Mouse (Mus musculus) limb, embryonic 12.5 days (tissue): ENCODE measurements around the gene Fhdc1. TPM values are rescaled to one million over a fixed set of nuclear protein-coding genes. Genes with fewer than 3 reads are reported as not detected.

Experiments
- ATAC-seq: fragments of 200-750 bp; cut with Nextera tagmentation; 2 replicates; pipeline ENCODE4 v1.8.0; 2017; ENCODE audit warnings: low read depth, moderate TSS enrichment; ENCODE audit not compliant: insufficient number of reproducible peaks, insufficient read depth, low FRiP score, low TSS enrichment
- H3K27ac ChIP-seq: fragments of 300-500 bp; sonication (generic); 2 replicates; pipeline ENCODE4 v1.5.1; 2016; ENCODE audit warnings: mild to moderate bottlenecking, moderate library complexity
- H3K27me3 ChIP-seq: fragments of 300-500 bp; sonication (generic); 2 replicates; pipeline ENCODE4 v1.6.1; 2016; ENCODE audit warnings: mild to moderate bottlenecking, moderate library complexity
- H3K36me3 ChIP-seq: fragments of 300-500 bp; sonication (generic); 2 replicates; pipeline ENCODE4 v1.6.1; 2016; ENCODE audit warnings: mild to moderate bottlenecking, moderate library complexity
- H3K4me1 ChIP-seq: fragments of 300-500 bp; sonication (generic); replicated peaks from 2 replicates; pipeline ENCODE4 v1.6.1; 2016
- H3K4me2 ChIP-seq: fragments of 300-500 bp; sonication (generic); 2 replicates; pipeline ENCODE4 v1.6.1; 2016; ENCODE audit warnings: mild to moderate bottlenecking, moderate library complexity
- H3K4me3 ChIP-seq: fragments of 300-500 bp; sonication (generic); replicated peaks from 2 replicates; pipeline ENCODE4 v1.5.1; 2016; ENCODE audit warnings: mild to moderate bottlenecking
- H3K9ac ChIP-seq: fragments of 300-500 bp; sonication (generic); replicated peaks from 2 replicates; pipeline ENCODE4 v1.6.1; 2016; ENCODE audit warnings: mild to moderate bottlenecking, moderate library complexity
- H3K9me3 ChIP-seq: fragments of 300-500 bp; sonication (generic); 2 replicates; pipeline ENCODE4 v1.6.1; 2016; ENCODE audit warnings: mild to moderate bottlenecking, moderate library complexity
- WGBS: fragments of 180-500 bp; shearing (Covaris S2); methylation state at CpG from one replicate; pipeline ENCODE4 v1.1.7; 2016; 5-methylcytosine and 5-hydroxymethylcytosine counted together
- polyA plus RNA-seq: library from polyadenylated mRNA; unstranded; fragments of >200 nt; fragmentation: Nextera tagmentation; extraction: Ambion mirVana; gene quantifications from 2 replicates; pipeline ENCODE4 v1.2.1, GENCODE M21; 2016

The Fhdc1 gene
- polyA plus RNA-seq, 1 experiment from 2014 or later: 5.5 TPM

GRCm38 (mm10) chr3:84431257-84431656 is 49.0 kb downstream of the Fhdc1 start:
- Histone ChIP-seq H3K36me3 (no peaks in the 10 kb centered on the region), H3K4me1 (peaks cover 48% of the 10 kb centered on the region), H3K27ac (no peak overlapping the region), H3K27me3 (no peaks in the 10 kb centered on the region), H3K4me2 (no peak overlapping the region), H3K9ac (no peak overlapping the region), H3K9me3 (no peaks in the 10 kb centered on the region), H3K4me3 (no peak overlapping the region)
- ATAC-seq: no peak
- WGBS: 76% methylated on average over 5 of the region's 5 CpGs

GRCm38 (mm10) chr3:84430152-84430551 is 50.1 kb downstream of the Fhdc1 start:
- 42% methylated on average over 2 of the region's 2 CpGs for WGBS
- H3K27me3 ChIP-seq: no peaks in the 10 kb centered on the region
- H3K9ac ChIP-seq: no peak overlapping the region
- no peaks in the 10 kb centered on the region for H3K36me3 ChIP-seq
- H3K4me3 ChIP-seq: no peak overlapping the region
- no peak overlapping the region for H3K4me2 ChIP-seq
- no peak for ATAC-seq
- H3K4me1 ChIP-seq: peaks cover 38% of the 10 kb centered on the region
- no peak overlapping the region for H3K27ac ChIP-seq
- no peaks in the 10 kb centered on the region for H3K9me3 ChIP-seq

- Histone ChIP-seq H3K36me3 (no peaks in the 10 kb centered on the region), H3K4me3 (no peak overlapping the region), H3K4me2 (no peak overlapping the region), H3K27me3 (no peaks in the 10 kb centered on the region), H3K9ac (no peak overlapping the region), H3K27ac (no peak overlapping the region), H3K9me3 (no peaks in the 10 kb centered on the region), H3K4me1 (peaks cover 29% of the 10 kb centered on the region)
- 91% methylated on average over 12 of the region's 12 CpGs for WGBS
- ATAC-seq: no peak
These were observed 51.1 kb downstream of the Fhdc1 start for GRCm38 (mm10) chr3:84428994-84429725.

- no peaks in the 10 kb centered on the region for H3K36me3 ChIP-seq
- H3K27me3 ChIP-seq: no peaks in the 10 kb centered on the region
- H3K9me3 ChIP-seq: no peaks in the 10 kb centered on the region
- H3K9ac ChIP-seq: no peak overlapping the region
- H3K27ac ChIP-seq: no peak overlapping the region
- no peak for ATAC-seq
- WGBS: 86% methylated on average over 5 of the region's 5 CpGs
- H3K4me2 ChIP-seq: no peak overlapping the region
- H3K4me3 ChIP-seq: no peak overlapping the region
- peaks cover 21% of the 10 kb centered on the region for H3K4me1 ChIP-seq
These were observed 52.5 kb downstream of the Fhdc1 start for GRCm38 (mm10) chr3:84427779-84428178.

- ATAC-seq: no peak
- 69% methylated on average over 5 of the region's 5 CpGs for WGBS
- no peak overlapping the region for H3K27ac ChIP-seq
These were observed 57.9 kb downstream of the Fhdc1 start for GRCm38 (mm10) chr3:84422340-84422739.

GRCm38 (mm10) chr3:84413868-84414267 is 66.4 kb downstream of the Fhdc1 start:
- 83% methylated on average over 4 of the region's 4 CpGs for WGBS
- Histone ChIP-seq H3K36me3 (no peaks in the 10 kb centered on the region), H3K9me3 (no peaks in the 10 kb centered on the region), H3K27ac (no peak overlapping the region), H3K27me3 (no peaks in the 10 kb centered on the region), H3K4me1 (peaks cover 27% of the 10 kb centered on the region), H3K9ac (no peak overlapping the region), H3K4me2 (no peak overlapping the region), H3K4me3 (no peak overlapping the region)
- ATAC-seq: no peak

More at GRCm38 (mm10) chr3:84422340-84422739, 57.9 kb downstream of the Fhdc1 start:
- no peaks in the 10 kb centered on the region for H3K36me3 ChIP-seq
- no peak overlapping the region for H3K9ac ChIP-seq
- no peaks in the 10 kb centered on the region for H3K27me3 ChIP-seq
- H3K4me2 ChIP-seq: no peak overlapping the region
- no peak overlapping the region for H3K4me3 ChIP-seq
- H3K4me1 ChIP-seq: peaks cover 7% of the 10 kb centered on the region
- H3K9me3 ChIP-seq: no peaks in the 10 kb centered on the region

GRCm38 (mm10) chr3:84412920-84413319 is 67.3 kb downstream of the Fhdc1 start:
- no peaks in the 10 kb centered on the region for H3K27me3 ChIP-seq
- WGBS: 63% methylated on average over 5 of the region's 5 CpGs
- ATAC-seq: no peak
- no peak overlapping the region for H3K27ac ChIP-seq
- no peak overlapping the region for H3K9ac ChIP-seq
- peaks cover 26% of the 10 kb centered on the region for H3K4me1 ChIP-seq
- no peaks in the 10 kb centered on the region for H3K9me3 ChIP-seq
- no peak overlapping the region for H3K4me3 ChIP-seq
- no peaks in the 10 kb centered on the region for H3K36me3 ChIP-seq
- H3K4me2 ChIP-seq: no peak overlapping the region

- Histone ChIP-seq H3K27me3 (0 out of 2 replicates have a peak, but pooled peaks cover 3% of the 10 kb centered on the region), H3K27ac (peak overlapping the region; percentile 17; the same call in 1 of the 2 replicates), H3K4me2 (no peak overlapping the region), H3K9ac (no peak overlapping the region), H3K4me1 (peaks cover 39% of the 10 kb centered on the region), H3K9me3 (no peaks in the 10 kb centered on the region), H3K36me3 (no peaks in the 10 kb centered on the region), H3K4me3 (no peak overlapping the region)
- ATAC-seq: no peak
- WGBS: 45% methylated on average over 3 of the region's 3 CpGs
These were observed 70.8 kb downstream of the Fhdc1 start for GRCm38 (mm10) chr3:84409474-84409862.

- peak overlapping the region; percentile 53 for H3K27ac ChIP-seq
- H3K27me3 ChIP-seq: peaks cover 5% of the 10 kb centered on the region
- WGBS: 60% methylated on average over 13 of the region's 13 CpGs
These were observed 71.3 kb downstream of the Fhdc1 start for GRCm38 (mm10) chr3:84408756-84409473.

GRCm38 (mm10) chr3:84405523-84405922 is 74.7 kb downstream of the Fhdc1 start:
- Histone ChIP-seq H3K36me3 (no peaks in the 10 kb centered on the region), H3K27me3 (peaks cover 7% of the 10 kb centered on the region), H3K4me3 (no peak overlapping the region), H3K4me1 (peaks cover 29% of the 10 kb centered on the region), H3K9ac (no peak overlapping the region), H3K4me2 (no peak overlapping the region), H3K9me3 (no peaks in the 10 kb centered on the region), H3K27ac (no peak overlapping the region)
- WGBS: 77% methylated on average over 4 of the region's 4 CpGs
- ATAC-seq: no peak

More at GRCm38 (mm10) chr3:84408756-84409473, 71.3 kb downstream of the Fhdc1 start:
- Histone ChIP-seq H3K9ac (no peak overlapping the region), H3K4me2 (no peak overlapping the region), H3K4me3 (no peak overlapping the region), H3K9me3 (no peaks in the 10 kb centered on the region), H3K4me1 (peaks cover 39% of the 10 kb centered on the region), H3K36me3 (no peaks in the 10 kb centered on the region)
- ATAC-seq: no peak

- Histone ChIP-seq H3K9ac (no peak overlapping the region), H3K4me2 (no peak overlapping the region), H3K27ac (no peak overlapping the region), H3K36me3 (no peaks in the 10 kb centered on the region), H3K4me1 (peaks cover 14% of the 10 kb centered on the region), H3K9me3 (no peaks in the 10 kb centered on the region), H3K27me3 (peaks cover 7% of the 10 kb centered on the region), H3K4me3 (no peak overlapping the region)
- ATAC-seq: no peak
- WGBS: 65% methylated on average over 5 of the region's 5 CpGs
These were observed 76.8 kb downstream of the Fhdc1 start for GRCm38 (mm10) chr3:84403389-84403788.
